15 mouse cellular contexts compared by ENCODE assay signal in the genomic region with DNA sequence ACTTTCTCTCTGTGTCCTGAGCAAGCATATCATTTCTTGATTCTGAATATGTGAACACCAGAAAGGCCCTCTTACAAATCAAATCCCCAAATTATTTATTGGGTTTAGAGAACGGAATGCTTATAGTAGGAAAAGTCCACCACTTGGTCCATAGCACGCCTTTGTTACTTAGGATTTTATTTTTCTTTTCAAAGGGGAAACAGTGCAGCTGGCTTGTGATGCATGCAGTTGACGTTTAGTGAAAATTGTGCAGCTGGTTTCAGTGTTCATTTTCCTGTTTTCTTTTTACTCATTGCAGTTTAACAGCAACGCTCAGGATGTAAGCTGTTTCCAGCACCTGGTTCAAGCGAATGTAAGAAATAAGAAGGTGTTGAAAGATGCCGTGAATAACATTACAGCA.
"Had no signal": no experiment of that assay in that cellular context is flagged by ENCODE, and none has a peak within 500 bp of the region (broad histone marks: within the 10 kb centered on the region; RNA-seq: fewer than 3 reads in every experiment).

No protein-coding gene starts in this region.

- DNase-seq: retina, postnatal 1 day; right cerebral cortex, adult 18-20 months; right cerebral cortex, postnatal 14 days; right cerebral cortex, postnatal 25 days; right cerebral cortex, postnatal 4 days; spleen, adult 18-20 months; thymus, adult 18-20 months; thymus, adult 2 months; thymus, postnatal 14 days; thymus, postnatal 25 days; thymus, postnatal 36 days; thymus, postnatal 4 days had no signal

- H3K4me2 ChIP-seq: neural tube, embryonic 15.5 days; stomach, embryonic 15.5 days had no signal

- H3K9ac ChIP-seq: neural tube, embryonic 15.5 days; stomach, embryonic 15.5 days had no signal

- H3K9me3 ChIP-seq: neural tube, embryonic 15.5 days; stomach, embryonic 15.5 days had no signal

- H3K27ac ChIP-seq: neural tube, embryonic 15.5 days; stomach, embryonic 15.5 days; stomach, postnatal 0 days had no signal

- H3K4me1 ChIP-seq: neural tube, embryonic 15.5 days; stomach, embryonic 15.5 days had no signal

- H3K36me3 ChIP-seq: neural tube, embryonic 15.5 days; stomach, embryonic 15.5 days had no signal

- H3K4me3 ChIP-seq: neural tube, embryonic 15.5 days; stomach, embryonic 15.5 days had no signal

- H3K27me3 ChIP-seq: neural tube, embryonic 15.5 days; stomach, embryonic 15.5 days had no signal
